Mouse (Mus musculus): Measurements from ENCODE around the gene Lpgat1.

DNA sequence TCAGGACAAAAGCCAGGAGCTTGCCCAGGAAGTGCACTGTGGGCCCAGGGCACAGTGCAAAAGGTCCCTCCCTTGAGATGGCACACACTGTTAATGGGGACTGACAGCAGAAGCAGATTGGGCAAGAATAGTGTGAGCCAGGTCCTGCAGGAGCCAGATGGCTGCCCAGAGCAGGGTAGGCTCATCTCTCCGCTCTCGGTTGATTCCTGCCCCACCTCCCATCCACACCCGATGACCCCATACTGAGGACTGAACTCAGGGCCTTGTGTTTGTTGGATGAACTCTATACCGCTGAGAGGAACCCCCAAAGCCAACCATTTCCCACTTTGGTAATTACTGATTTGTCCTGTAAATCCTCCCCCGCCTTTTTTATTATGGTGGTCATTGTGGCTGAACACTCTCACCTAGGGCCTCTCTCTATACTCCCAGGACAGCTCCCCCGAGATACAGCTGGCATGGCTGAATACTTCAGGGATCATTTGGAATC is 100.6 kb downstream of the Lpgat1 start:
- TF ChIP-seq EP300 (IDR thresholded peaks at IDR 0.05; ENCODE audit: low read depth) = no peak
- TF ChIP-seq CTCF (IDR thresholded peaks at IDR 0.05; ENCODE audit: low read depth) = no peak
